Mouse (Mus musculus): ENCODE measurements around the gene Sema3g. TPM values are rescaled to one million over a fixed set of nuclear protein-coding genes. Genes with fewer than 3 reads are reported as not detected.

Gene Sema3g
- polyA plus RNA-seq, 1 experiment from 2014 or later, result 0.65 TPM

GRCm38 (mm10) chr14:31212499-31212898 lies 5.2 kb upstream of the Sema3g start:
- ATAC-seq (replicated peaks), result no peak

GRCm38 (mm10) chr14:31213868-31214267 lies 3.8 kb upstream of the Sema3g start:
- H3K36me3 ChIP-seq (replicated peaks), result no peaks in the 10 kb centered on the region
- ATAC-seq (replicated peaks), result no peak
- no peak overlapping the region for H3K4me2 ChIP-seq
- H3K4me3 ChIP-seq, result no peak overlapping the region
- H3K4me1 ChIP-seq, result peaks cover 10% of the 10 kb centered on the region
- no peak overlapping the region for H3K27ac ChIP-seq
- H3K9ac ChIP-seq, result no peak overlapping the region
- H3K27me3 ChIP-seq (replicated peaks), result no peaks in the 10 kb centered on the region
- H3K9me3 ChIP-seq, result no peaks in the 10 kb centered on the region
- WGBS, result 68% methylated on average over 8 of the region's 8 CpGs

More at GRCm38 (mm10) chr14:31212499-31212898, 5.2 kb upstream of the Sema3g start:
- Histone ChIP-seq H3K27ac (no peak overlapping the region), H3K4me2 (no peak overlapping the region), H3K9ac (no peak overlapping the region), H3K36me3 (replicated peaks) (no peaks in the 10 kb centered on the region), H3K9me3 (no peaks in the 10 kb centered on the region), H3K4me1 (peaks cover 7% of the 10 kb centered on the region), H3K4me3 (no peak overlapping the region), H3K27me3 (replicated peaks) (no peaks in the 10 kb centered on the region)
- WGBS, result 89% methylated on average over 3 of the region's 3 CpGs

- peaks cover 10% of the 10 kb centered on the region for H3K4me1 ChIP-seq
- H3K4me3 ChIP-seq, result no peak overlapping the region
- H3K27me3 ChIP-seq (replicated peaks), result no peaks in the 10 kb centered on the region
- H3K9ac ChIP-seq, result no peak overlapping the region
- H3K4me2 ChIP-seq, result no peak overlapping the region
- H3K9me3 ChIP-seq, result no peaks in the 10 kb centered on the region
- WGBS, result 89% methylated on average over 3 of the region's 3 CpGs
- H3K27ac ChIP-seq, result no peak overlapping the region
- no peak for ATAC-seq (replicated peaks)
- H3K36me3 ChIP-seq (replicated peaks), result no peaks in the 10 kb centered on the region
Measured at GRCm38 (mm10) chr14:31214684-31215083, 3.0 kb upstream of the Sema3g start.

GRCm38 (mm10) chr14:31215157-31216002 lies 2.3 kb upstream of the Sema3g start:
- WGBS, result 34% methylated on average over 15 of the region's 15 CpGs
- no peak overlapping the region; the same call in 1 of the 2 replicates for H3K9ac ChIP-seq
- H3K36me3 ChIP-seq (replicated peaks), result no peaks in the 10 kb centered on the region
- H3K4me2 ChIP-seq, result peak overlapping the region; percentile 15; the same call in 1 of the 2 replicates
- H3K9me3 ChIP-seq, result no peaks in the 10 kb centered on the region
- no peaks in the 10 kb centered on the region for H3K27me3 ChIP-seq (replicated peaks)
- H3K4me3 ChIP-seq, result no peak overlapping the region
- peaks cover 10% of the 10 kb centered on the region for H3K4me1 ChIP-seq
- H3K27ac ChIP-seq, result 0 out of 2 replicates have a peak overlapping the region, but pooled peaks have one; percentile 26
- ATAC-seq (replicated peaks), result peak; percentile 69

GRCm38 (mm10) chr14:31216846-31217245 lies 814 bp upstream of the Sema3g start, which contains the start of gene Nisch:
TSS of gene Nisch (minus strand) at chr14:31216946.
- Histone ChIP-seq H3K27ac (0 out of 2 replicates have a peak within 1 kb of the TSS, but pooled peaks have one; percentile 26), H3K4me1 (peaks cover 10% of the 10 kb centered on the region), H3K36me3 (replicated peaks) (no peaks in the 10 kb centered on the region), H3K9ac (no peak within 1 kb of the TSS; the same call in 1 of the 2 replicates), H3K4me3 (no peak within 1 kb of the TSS), H3K9me3 (no peaks in the 10 kb centered on the region), H3K27me3 (replicated peaks) (no peaks in the 10 kb centered on the region), H3K4me2 (peak within 1 kb of the TSS; percentile 22; the same call in 1 of the 2 replicates)
- ATAC-seq (replicated peaks), result no peak
- 63% methylated on average over 2 of the region's 2 CpGs for WGBS

GRCm38 (mm10) chr14:31226978-31227377 lies 9.3 kb downstream of the Sema3g start:
- 65% methylated on average over 4 of the region's 4 CpGs for WGBS
- no peaks in the 10 kb centered on the region for H3K36me3 ChIP-seq (replicated peaks)
- H3K4me3 ChIP-seq, result no peak overlapping the region
- 0 out of 2 replicates have a peak, but pooled peaks cover 3% of the 10 kb centered on the region for H3K4me1 ChIP-seq
- H3K4me2 ChIP-seq, result no peak overlapping the region
- no peaks in the 10 kb centered on the region for H3K9me3 ChIP-seq
- H3K27ac ChIP-seq, result no peak overlapping the region
- no peak; the same call in 1 of the 2 replicates for ATAC-seq (replicated peaks)
- H3K9ac ChIP-seq, result no peak overlapping the region
- no peaks in the 10 kb centered on the region for H3K27me3 ChIP-seq (replicated peaks)

GRCm38 (mm10) chr14:31228234-31228633 lies 10.6 kb downstream of the Sema3g start:
- H3K4me3 ChIP-seq, result no peak overlapping the region
- no peak overlapping the region for H3K27ac ChIP-seq
- no peak overlapping the region for H3K9ac ChIP-seq
- no peak overlapping the region for H3K4me2 ChIP-seq
- no peak for ATAC-seq (replicated peaks)
- H3K36me3 ChIP-seq (replicated peaks), result no peaks in the 10 kb centered on the region
- no peaks in the 10 kb centered on the region for H3K9me3 ChIP-seq
- 0 out of 2 replicates have a peak, but pooled peaks cover 3% of the 10 kb centered on the region for H3K4me1 ChIP-seq
- no peaks in the 10 kb centered on the region for H3K27me3 ChIP-seq (replicated peaks)
- WGBS, result 71% methylated on average over 6 of the region's 6 CpGs

- ATAC-seq (replicated peaks), result no peak
- WGBS, result 75% methylated on average over 8 of the region's 8 CpGs
- Histone ChIP-seq H3K36me3 (replicated peaks) (no peaks in the 10 kb centered on the region), H3K27me3 (replicated peaks) (no peaks in the 10 kb centered on the region), H3K4me3 (no peak overlapping the region), H3K9me3 (no peaks in the 10 kb centered on the region), H3K9ac (no peak overlapping the region), H3K27ac (no peak overlapping the region), H3K4me2 (no peak overlapping the region), H3K4me1 (0 out of 2 replicates have a peak, but pooled peaks cover 3% of the 10 kb centered on the region)
Measured at GRCm38 (mm10) chr14:31230442-31230841, 12.8 kb downstream of the Sema3g start.

- Histone ChIP-seq H3K9ac (no peak overlapping the region), H3K4me3 (no peak overlapping the region), H3K4me1 (no peaks in the 10 kb centered on the region), H3K4me2 (no peak overlapping the region), H3K9me3 (no peaks in the 10 kb centered on the region), H3K27ac (no peak overlapping the region), H3K27me3 (replicated peaks) (no peaks in the 10 kb centered on the region), H3K36me3 (replicated peaks) (no peaks in the 10 kb centered on the region)
- WGBS, result 79% methylated on average over 13 of the region's 13 CpGs
- ATAC-seq (replicated peaks), result no peak
Measured at GRCm38 (mm10) chr14:31232404-31233069, 14.9 kb downstream of the Sema3g start.

GRCm38 (mm10) chr14:31233070-31233995 lies 15.7 kb downstream of the Sema3g start:
- H3K27me3 ChIP-seq (replicated peaks), result no peaks in the 10 kb centered on the region
- no peak overlapping the region for H3K9ac ChIP-seq
- H3K4me2 ChIP-seq, result no peak overlapping the region
- H3K4me3 ChIP-seq, result no peak overlapping the region
- H3K27ac ChIP-seq, result no peak overlapping the region
- 89% methylated on average over 14 of the region's 14 CpGs for WGBS
- 0 out of 2 replicates have a peak, but pooled peaks have one; percentile 33 for ATAC-seq (replicated peaks)
- H3K9me3 ChIP-seq, result no peaks in the 10 kb centered on the region
- H3K36me3 ChIP-seq (replicated peaks), result no peaks in the 10 kb centered on the region
- H3K4me1 ChIP-seq, result no peaks in the 10 kb centered on the region

- Histone ChIP-seq H3K36me3 (replicated peaks) (no peaks in the 10 kb centered on the region), H3K9ac (no peak overlapping the region), H3K27me3 (replicated peaks) (no peaks in the 10 kb centered on the region), H3K9me3 (no peaks in the 10 kb centered on the region), H3K4me2 (peak overlapping the region; percentile 8; the same call in 1 of the 2 replicates), H3K4me1 (no peaks in the 10 kb centered on the region), H3K27ac (no peak overlapping the region), H3K4me3 (no peak overlapping the region)
- 19% methylated on average over 11 of the region's 11 CpGs for WGBS
- peak; percentile 50; the same call in 1 of the 2 replicates for ATAC-seq (replicated peaks)
Measured at GRCm38 (mm10) chr14:31233996-31234591, 16.4 kb downstream of the Sema3g start.
